Mouse (Mus musculus) intestine, embryonic 16.5 days (tissue): ENCODE measurements at regions not wholly inside any gene's neighbourhood (a gene's known extent, or its start where the extent isn't known, plus 50 kb on each side); places are given as distances from the start of the nearest gene placed in this dataset.

ENCODE experiments used
- ATAC-seq: fragments of 200-750 bp; cut with Nextera tagmentation; 2 replicates; pipeline ENCODE4 v1.8.0; 2017; ENCODE audit warnings: moderate TSS enrichment, moderate library complexity
- H3K27ac ChIP-seq: fragments of 300-500 bp; sonication (generic); 2 replicates; pipeline ENCODE4 v1.5.1; 2014; ENCODE audit warnings: mild to moderate bottlenecking, low read length
- H3K27me3 ChIP-seq: fragments of 300-500 bp; sonication (generic); replicated peaks from 2 replicates; pipeline ENCODE4 v1.6.1; 2014; ENCODE audit warnings: low read length, control low read depth, mixed read lengths; ENCODE audit not compliant: control insufficient read depth, insufficient read depth
- H3K36me3 ChIP-seq: fragments of 300-500 bp; sonication (generic); 2 replicates; pipeline ENCODE4 v1.6.1; 2014; ENCODE audit warnings: low read length, control low read depth; ENCODE audit not compliant: control insufficient read depth, insufficient read depth
- H3K4me1 ChIP-seq: fragments of 300-500 bp; sonication (generic); 2 replicates; pipeline ENCODE4 v1.6.1; 2014; ENCODE audit warnings: low read length, control low read depth, mixed read lengths; ENCODE audit not compliant: control insufficient read depth, insufficient read depth
- H3K4me2 ChIP-seq: fragments of 300-500 bp; sonication (generic); 2 replicates; pipeline ENCODE4 v1.6.1; 2014; ENCODE audit warnings: low read depth, low read length, control low read depth
- H3K4me3 ChIP-seq: fragments of 300-500 bp; sonication (generic); 2 replicates; pipeline ENCODE4 v1.5.1; 2014; ENCODE audit warnings: mild to moderate bottlenecking, low read length
- H3K9ac ChIP-seq: fragments of 300-500 bp; sonication (generic); 2 replicates; pipeline ENCODE4 v1.6.1; 2014; ENCODE audit warnings: low read depth, low read length
- H3K9me3 ChIP-seq: fragments of 300-500 bp; sonication (generic); 2 replicates; pipeline ENCODE4 v1.6.1; 2016; ENCODE audit warnings: low read length, control low read depth; ENCODE audit not compliant: control insufficient read depth
- WGBS: fragments of 180-500 bp; shearing (Covaris S2); extraction: QIAGEN DNeasy Blood & Tissue Kit; methylation state at CpG from one replicate; pipeline ENCODE4 v1.1.7; 2014; 5-methylcytosine and 5-hydroxymethylcytosine counted together

GRCm38 (mm10) chr14:72294631-72295030, 197.0 kb downstream of the Gm9195 start:
- no peak for ATAC-seq
- Histone ChIP-seq H3K9ac (no peak overlapping the region), H3K27me3 (no peaks in the 10 kb centered on the region), H3K27ac (no peak overlapping the region), H3K4me3 (no peak overlapping the region), H3K9me3 (no peaks in the 10 kb centered on the region), H3K4me1 (0 out of 2 replicates have a peak, but pooled peaks cover 9% of the 10 kb centered on the region), H3K36me3 (no peaks in the 10 kb centered on the region), H3K4me2 (no peak overlapping the region)
- 37% methylated on average over 6 of the region's 6 CpGs for WGBS

- Histone ChIP-seq H3K27me3 (no peaks in the 10 kb centered on the region), H3K27ac (no peak overlapping the region), H3K4me2 (no peak overlapping the region), H3K36me3 (no peaks in the 10 kb centered on the region), H3K4me3 (no peak overlapping the region), H3K9me3 (no peaks in the 10 kb centered on the region), H3K9ac (no peak overlapping the region), H3K4me1 (0 out of 2 replicates have a peak, but pooled peaks cover 9% of the 10 kb centered on the region)
- peak; percentile 75 for ATAC-seq
- 61% methylated on average over 9 of the region's 9 CpGs for WGBS
Measured at GRCm38 (mm10) chr14:72293677-72294387, 197.8 kb downstream of the Gm9195 start.

- H3K27me3 ChIP-seq: no peaks in the 10 kb centered on the region
- H3K36me3 ChIP-seq: no peaks in the 10 kb centered on the region
- 0 out of 2 replicates have a peak, but pooled peaks cover 9% of the 10 kb centered on the region for H3K4me1 ChIP-seq
- ATAC-seq: peak; percentile 89
- 70% methylated on average over 7 of the region's 7 CpGs for WGBS
- H3K4me3 ChIP-seq: no peak overlapping the region
- H3K27ac ChIP-seq: no peak overlapping the region
- no peak overlapping the region for H3K9ac ChIP-seq
- H3K9me3 ChIP-seq: no peaks in the 10 kb centered on the region
- H3K4me2 ChIP-seq: no peak overlapping the region
Measured at GRCm38 (mm10) chr14:72292656-72293299, 198.9 kb downstream of the Gm9195 start.

- Histone ChIP-seq H3K4me1 (no peaks in the 10 kb centered on the region), H3K4me2 (no peak overlapping the region), H3K27ac (no peak overlapping the region), H3K9me3 (0 out of 2 replicates have a peak, but pooled peaks cover 4% of the 10 kb centered on the region), H3K36me3 (no peaks in the 10 kb centered on the region), H3K27me3 (no peaks in the 10 kb centered on the region), H3K4me3 (no peak overlapping the region), H3K9ac (no peak overlapping the region)
- no peak for ATAC-seq
- 88% methylated on average over 4 of the region's 4 CpGs for WGBS
Measured at GRCm38 (mm10) chr14:72277309-72277708, 214.3 kb downstream of the Gm9195 start.

- Histone ChIP-seq H3K27ac (no peak overlapping the region), H3K4me3 (no peak overlapping the region), H3K36me3 (no peaks in the 10 kb centered on the region), H3K9me3 (no peaks in the 10 kb centered on the region), H3K4me1 (no peaks in the 10 kb centered on the region), H3K27me3 (no peaks in the 10 kb centered on the region), H3K9ac (no peak overlapping the region), H3K4me2 (no peak overlapping the region)
- 48% methylated on average over 2 of the region's 2 CpGs for WGBS
- no peak for ATAC-seq
Measured at GRCm38 (mm10) chr14:72259255-72259654, 232.4 kb downstream of the Gm9195 start.

GRCm38 (mm10) chr14:72241872-72242271, 249.8 kb downstream of the Gm9195 start:
- no peaks in the 10 kb centered on the region for H3K27me3 ChIP-seq
- H3K9ac ChIP-seq: no peak overlapping the region
- no peak overlapping the region for H3K4me3 ChIP-seq
- H3K4me2 ChIP-seq: no peak overlapping the region
- H3K27ac ChIP-seq: no peak overlapping the region
- 78% methylated on average over 4 of the region's 4 CpGs for WGBS
- H3K9me3 ChIP-seq: no peaks in the 10 kb centered on the region
- H3K4me1 ChIP-seq: no peaks in the 10 kb centered on the region
- ATAC-seq: no peak
- H3K36me3 ChIP-seq: no peaks in the 10 kb centered on the region

GRCm38 (mm10) chr14:72240272-72240671, 251.4 kb downstream of the Gm9195 start:
- H3K4me1 ChIP-seq: no peaks in the 10 kb centered on the region
- no peak overlapping the region for H3K27ac ChIP-seq
- H3K27me3 ChIP-seq: no peaks in the 10 kb centered on the region
- WGBS: 26% methylated on average over 4 of the region's 4 CpGs
- H3K36me3 ChIP-seq: no peaks in the 10 kb centered on the region
- no peak overlapping the region for H3K9ac ChIP-seq
- H3K4me2 ChIP-seq: no peak overlapping the region
- H3K9me3 ChIP-seq: no peaks in the 10 kb centered on the region
- ATAC-seq: 0 out of 2 replicates have a peak, but pooled peaks have one; percentile 55
- no peak overlapping the region for H3K4me3 ChIP-seq

GRCm38 (mm10) chr14:72238344-72238743, 253.3 kb downstream of the Gm9195 start:
- no peak for ATAC-seq
- Histone ChIP-seq H3K4me2 (no peak overlapping the region), H3K9me3 (no peaks in the 10 kb centered on the region), H3K9ac (no peak overlapping the region), H3K36me3 (no peaks in the 10 kb centered on the region), H3K27me3 (no peaks in the 10 kb centered on the region), H3K4me1 (no peaks in the 10 kb centered on the region), H3K27ac (no peak overlapping the region), H3K4me3 (no peak overlapping the region)
- 89% methylated on average over 4 of the region's 4 CpGs for WGBS

GRCm38 (mm10) chr14:72234234-72235075, 257.2 kb downstream of the Gm9195 start:
- no peaks in the 10 kb centered on the region for H3K36me3 ChIP-seq
- 81% methylated on average over 6 of the region's 6 CpGs for WGBS
- no peak overlapping the region for H3K9ac ChIP-seq
- no peak overlapping the region for H3K4me2 ChIP-seq
- no peak overlapping the region for H3K4me3 ChIP-seq
- H3K27ac ChIP-seq: no peak overlapping the region
- H3K27me3 ChIP-seq: no peaks in the 10 kb centered on the region
- H3K4me1 ChIP-seq: no peaks in the 10 kb centered on the region
- H3K9me3 ChIP-seq: no peaks in the 10 kb centered on the region
- no peak for ATAC-seq
